Mouse (Mus musculus) liver, embryonic 16.5 days (tissue): ENCODE data around the gene Serhl. TPM values are rescaled to one million over a fixed set of nuclear protein-coding genes. Genes with fewer than 3 reads are reported as not detected.

Experiments
- ATAC-seq: fragments of 200-750 bp; cut with Nextera tagmentation; 2 replicates; pipeline ENCODE4 v1.8.0; 2017; ENCODE audit warnings: low read depth, mild to moderate bottlenecking, moderate number of reproducible peaks, moderate library complexity
- H3K27ac ChIP-seq: fragments of 300-500 bp; sonication (generic); 2 replicates; pipeline ENCODE4 v1.5.1; 2014; ENCODE audit warnings: mild to moderate bottlenecking, low read length
- H3K27me3 ChIP-seq: fragments of 300-500 bp; sonication (generic); 2 replicates; pipeline ENCODE4 v1.6.1; 2014; ENCODE audit warnings: low read depth, low read length, mixed read lengths; ENCODE audit not compliant: control insufficient read depth, insufficient read depth
- H3K36me3 ChIP-seq: fragments of 300-500 bp; sonication (generic); 2 replicates; pipeline ENCODE4 v1.6.1; 2014; ENCODE audit warnings: mild to moderate bottlenecking; ENCODE audit not compliant: control insufficient read depth, insufficient read depth
- H3K4me1 ChIP-seq: fragments of 300-500 bp; sonication (generic); 2 replicates; pipeline ENCODE4 v1.6.1; 2014; ENCODE audit warnings: low read depth, low read length, mixed read lengths; ENCODE audit not compliant: control insufficient read depth
- H3K4me2 ChIP-seq: fragments of 300-500 bp; sonication (generic); 2 replicates; pipeline ENCODE4 v1.6.1; 2014; ENCODE audit warnings: low read depth, low read length, mixed read lengths
- H3K4me3 ChIP-seq: fragments of 300-500 bp; sonication (generic); 2 replicates; pipeline ENCODE4 v1.5.1; 2014; ENCODE audit warnings: low read depth, mild to moderate bottlenecking, low read length
- H3K9ac ChIP-seq: fragments of 300-500 bp; sonication (generic); 2 replicates; pipeline ENCODE4 v1.6.1; 2014; ENCODE audit warnings: low read depth, low read length
- H3K9me3 ChIP-seq: fragments of 300-500 bp; sonication (generic); replicated peaks from 2 replicates; pipeline ENCODE4 v1.6.1; 2016; ENCODE audit warnings: low read length; ENCODE audit not compliant: control insufficient read depth
- WGBS: fragments of 180-500 bp; shearing (Covaris S2); extraction: QIAGEN DNeasy Blood & Tissue Kit; methylation state at CpG from one replicate; pipeline ENCODE4 v1.1.7; 2014; ENCODE audit not compliant: insufficient replicate concordance; 5-methylcytosine and 5-hydroxymethylcytosine counted together
- polyA plus RNA-seq: library from polyadenylated mRNA; unstranded; fragments of >200 nt; fragmentation: Nextera tagmentation; extraction: Ambion mirVana; gene quantifications from 2 replicates; pipeline ENCODE4 v1.2.1, GENCODE M21; 2015

The Serhl gene
- polyA plus RNA-seq, 1 experiment from 2014 or later = 16.6 TPM

GRCm38 (mm10) chr15:83111874-83112273, 22.6 kb downstream of the Serhl start:
- no peak overlapping the region for H3K4me3 ChIP-seq
- no peaks in the 10 kb centered on the region for H3K36me3 ChIP-seq
- ATAC-seq = no peak
- no peaks in the 10 kb centered on the region for H3K9me3 ChIP-seq
- H3K27me3 ChIP-seq = no peaks in the 10 kb centered on the region
- peaks cover 2% of the 10 kb centered on the region for H3K4me1 ChIP-seq
- no peak overlapping the region for H3K27ac ChIP-seq
- no peak overlapping the region for H3K9ac ChIP-seq
- no peak overlapping the region for H3K4me2 ChIP-seq
- 73% methylated on average over 7 of the region's 7 CpGs for WGBS

GRCm38 (mm10) chr15:83112898-83113297, 23.6 kb downstream of the Serhl start:
- no peaks in the 10 kb centered on the region for H3K36me3 ChIP-seq
- WGBS = 11% methylated on average over 10 of the region's 11 CpGs
- no peak overlapping the region for H3K4me2 ChIP-seq
- no peak overlapping the region for H3K27ac ChIP-seq
- H3K9ac ChIP-seq = no peak overlapping the region
- H3K27me3 ChIP-seq = no peaks in the 10 kb centered on the region
- H3K4me1 ChIP-seq = peaks cover 2% of the 10 kb centered on the region
- H3K4me3 ChIP-seq = no peak overlapping the region
- H3K9me3 ChIP-seq = no peaks in the 10 kb centered on the region
- peak; percentile 56; the same call in 1 of the 2 replicates for ATAC-seq

- H3K9ac ChIP-seq = no peak overlapping the region
- ATAC-seq = no peak
- H3K4me2 ChIP-seq = no peak overlapping the region
- peaks cover 2% of the 10 kb centered on the region for H3K4me1 ChIP-seq
- no peak overlapping the region for H3K4me3 ChIP-seq
- WGBS = 70% methylated on average over 9 of the region's 9 CpGs
- no peaks in the 10 kb centered on the region for H3K27me3 ChIP-seq
- H3K27ac ChIP-seq = no peak overlapping the region
- no peaks in the 10 kb centered on the region for H3K9me3 ChIP-seq
- H3K36me3 ChIP-seq = peaks cover 6% of the 10 kb centered on the region
Observed at GRCm38 (mm10) chr15:83114106-83114505, 24.8 kb downstream of the Serhl start.

GRCm38 (mm10) chr15:83115071-83115470, 25.8 kb downstream of the Serhl start:
- Histone ChIP-seq H3K36me3 (peaks cover 6% of the 10 kb centered on the region), H3K27me3 (no peaks in the 10 kb centered on the region), H3K9me3 (no peaks in the 10 kb centered on the region), H3K4me3 (no peak overlapping the region), H3K4me1 (peaks cover 2% of the 10 kb centered on the region), H3K27ac (no peak overlapping the region), H3K4me2 (no peak overlapping the region), H3K9ac (no peak overlapping the region)
- ATAC-seq = no peak
- WGBS = 76% methylated on average over 6 of the region's 6 CpGs

- Histone ChIP-seq H3K9me3 (no peaks in the 10 kb centered on the region), H3K4me3 (no peak overlapping the region), H3K27me3 (no peaks in the 10 kb centered on the region), H3K36me3 (peaks cover 6% of the 10 kb centered on the region), H3K9ac (no peak overlapping the region), H3K27ac (no peak overlapping the region), H3K4me2 (no peak overlapping the region), H3K4me1 (peaks cover 10% of the 10 kb centered on the region)
- WGBS = 62% methylated on average over 7 of the region's 7 CpGs
- ATAC-seq = no peak
Observed at GRCm38 (mm10) chr15:83118360-83118759, 29.1 kb downstream of the Serhl start.

GRCm38 (mm10) chr15:83121709-83122565, 32.6 kb downstream of the Serhl start:
- H3K4me1 ChIP-seq = peaks cover 10% of the 10 kb centered on the region
- H3K4me2 ChIP-seq = peak overlapping the region; percentile 89
- ATAC-seq = peak; percentile 37
- WGBS = 3% methylated on average over 43 of the region's 43 CpGs
- peak overlapping the region; percentile 80 for H3K9ac ChIP-seq
- H3K9me3 ChIP-seq = no peaks in the 10 kb centered on the region
- H3K4me3 ChIP-seq = peak overlapping the region; percentile 92
- peaks cover 16% of the 10 kb centered on the region for H3K36me3 ChIP-seq
- H3K27ac ChIP-seq = peak overlapping the region; percentile 64; the same call in 1 of the 2 replicates
- H3K27me3 ChIP-seq = no peaks in the 10 kb centered on the region

- Histone ChIP-seq H3K4me2 (peak within 1 kb of the TSS; percentile 89), H3K36me3 (peaks cover 20% of the 10 kb centered on the region), H3K4me3 (peak within 1 kb of the TSS; percentile 92), H3K27me3 (no peaks in the 10 kb centered on the region), H3K27ac (peak within 1 kb of the TSS; percentile 64; the same call in 1 of the 2 replicates), H3K4me1 (peaks cover 10% of the 10 kb centered on the region), H3K9ac (peak within 1 kb of the TSS; percentile 80), H3K9me3 (no peaks in the 10 kb centered on the region)
- 4% methylated on average over 32 of the region's 32 CpGs for WGBS
- ATAC-seq = peak; percentile 95
Observed at GRCm38 (mm10) chr15:83122566-83123145, 33.4 kb downstream of the Serhl start, which contains the start of gene Rrp7a. Gene Rrp7a (minus strand): TSS chr15:83122801.

GRCm38 (mm10) chr15:83124625-83125024, 35.3 kb downstream of the Serhl start:
- H3K9me3 ChIP-seq = no peaks in the 10 kb centered on the region
- H3K4me3 ChIP-seq = no peak overlapping the region
- H3K27me3 ChIP-seq = no peaks in the 10 kb centered on the region
- WGBS = 71% methylated on average over 5 of the region's 5 CpGs
- no peak overlapping the region for H3K4me2 ChIP-seq
- no peak overlapping the region for H3K9ac ChIP-seq
- ATAC-seq = no peak
- no peak overlapping the region for H3K27ac ChIP-seq
- peaks cover 30% of the 10 kb centered on the region for H3K36me3 ChIP-seq
- H3K4me1 ChIP-seq = peaks cover 10% of the 10 kb centered on the region

GRCm38 (mm10) chr15:83126582-83126981, 37.3 kb downstream of the Serhl start:
- H3K4me3 ChIP-seq = no peak overlapping the region
- no peaks in the 10 kb centered on the region for H3K27me3 ChIP-seq
- H3K9ac ChIP-seq = no peak overlapping the region
- ATAC-seq = no peak
- H3K4me1 ChIP-seq = peaks cover 7% of the 10 kb centered on the region
- 84% methylated on average over 9 of the region's 9 CpGs for WGBS
- H3K27ac ChIP-seq = no peak overlapping the region
- H3K9me3 ChIP-seq = no peaks in the 10 kb centered on the region
- no peak overlapping the region for H3K4me2 ChIP-seq
- peaks cover 48% of the 10 kb centered on the region for H3K36me3 ChIP-seq
